Mouse (Mus musculus): ENCODE data around the gene AW011738.

DNA sequence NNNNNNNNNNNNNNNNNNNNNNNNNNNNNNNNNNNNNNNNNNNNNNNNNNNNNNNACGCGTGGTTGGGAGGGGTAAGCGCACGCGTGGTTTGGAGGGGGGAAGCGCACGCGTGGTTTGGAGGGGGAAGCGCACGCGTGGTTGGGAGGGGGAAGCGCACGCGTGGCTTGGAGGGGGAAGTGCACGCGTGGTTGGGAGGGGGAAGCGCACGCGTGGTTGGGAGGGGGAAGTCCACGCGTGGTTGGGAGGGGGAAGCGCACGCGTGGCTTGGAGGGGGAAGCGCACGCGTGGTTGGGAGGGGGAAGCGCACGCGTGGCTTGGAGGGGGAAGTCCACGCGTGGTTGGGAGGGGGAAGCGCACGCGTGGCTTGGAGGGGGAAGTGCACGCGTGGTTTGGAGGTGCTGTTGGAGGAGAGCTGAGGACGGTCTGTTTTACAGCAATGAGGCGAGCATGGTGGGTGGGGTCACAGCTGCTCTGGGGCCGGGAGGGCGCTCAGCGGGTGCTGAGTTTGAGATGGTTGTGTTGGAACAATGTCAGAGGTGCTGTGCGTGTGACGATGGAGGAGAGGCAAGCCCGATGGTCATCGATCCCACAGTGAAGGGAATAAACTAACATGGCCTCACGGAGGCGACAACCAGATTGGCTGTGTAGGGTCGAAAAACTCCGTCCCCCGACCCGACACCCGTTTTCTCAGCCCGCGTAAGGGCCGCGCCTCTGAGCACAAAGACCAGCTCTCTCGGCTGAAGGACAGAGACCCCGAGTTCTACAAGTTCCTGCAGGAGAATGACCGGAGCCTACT lies 33.7 kb downstream of the AW011738 start:
- TF ChIP-seq FLI1 (IDR thresholded peaks at IDR 0.05; ENCODE audit: low read length) (no peak), GATA1 (IDR thresholded peaks at IDR 0.05; ENCODE audit: borderline replicate concordance, low read length) (no peak)
